In genomic region chr10:111164304-111165218, GRCm38 (mm10) we compare ENCODE assay signal across 8 mouse cellular contexts. TPM values are rescaled to one million over a fixed set of nuclear protein-coding genes. Genes with fewer than 3 reads are reported as not detected.
DNase-seq lines count a peak whose midpoint lies in the region; ATAC-seq and TF ChIP-seq lines count a peak whose summit lies in the region.

TSS of gene Osbpl8 (plus strand) at chr10:111164752.

- peak; percentile 96 for ATAC-seq in forebrain, embryonic 15.5 days (replicated peaks)
- peak; percentile 97 for ATAC-seq in lung, embryonic 14.5 days (ENCODE audit: insufficient read depth)

- H3K9ac ChIP-seq in forebrain, embryonic 15.5 days (replicated peaks) = peak within 1 kb of the TSS; percentile 90
- H3K9ac ChIP-seq in lung, embryonic 14.5 days = peak within 1 kb of the TSS; percentile 89

- 0% methylated on average over 79 of the region's 84 CpGs for WGBS in forebrain, embryonic 15.5 days
- WGBS in lung, embryonic 14.5 days = under 1% methylated on average over 70 of the region's 84 CpGs
- under 1% methylated on average over 84 of the region's 84 CpGs for WGBS in olfactory bulb, adult 2 months
- WGBS in thymus, adult 2 months = under 1% methylated on average over 83 of the region's 84 CpGs

- no peaks in the 10 kb centered on the region for H3K27me3 ChIP-seq in forebrain, embryonic 15.5 days
- no peaks in the 10 kb centered on the region for H3K27me3 ChIP-seq in lung, embryonic 14.5 days (ENCODE audit: insufficient read depth, low read length)
- H3K27me3 ChIP-seq in thymus, adult 2 months (ENCODE audit: control insufficient read depth, insufficient read depth, low read length) = no peaks in the 10 kb centered on the region

- peaks cover 20% of the 10 kb centered on the region for H3K4me1 ChIP-seq in forebrain, embryonic 15.5 days
- no peaks in the 10 kb centered on the region for H3K4me1 ChIP-seq in lung, embryonic 14.5 days (ENCODE audit: insufficient read depth)
- H3K4me1 ChIP-seq in olfactory bulb, adult 2 months (ENCODE audit: control insufficient read depth, insufficient read depth, low read length) = no peaks in the 10 kb centered on the region
- H3K4me1 ChIP-seq in thymus, adult 2 months (replicated peaks; ENCODE audit: control insufficient read depth, insufficient read depth, low read length) = peaks cover 15% of the 10 kb centered on the region

- intact Hi-C loops in heart, postnatal 36 days (cut with DNase I) = loop anchor here (2.0 to 5.0 kb wide), 7 partner anchors 57 to 808 kb away; partner anchors contain the start of genes Bbs10, Krr1 and Nap1l1

- peak within 1 kb of the TSS; percentile 97 for H3K27ac ChIP-seq in forebrain, embryonic 15.5 days (replicated peaks)
- H3K27ac ChIP-seq in layer of hippocampus, adult 2 months = peak within 1 kb of the TSS; percentile 98
- H3K27ac ChIP-seq in lung, embryonic 14.5 days (ENCODE audit: low read depth) = peak within 1 kb of the TSS; percentile 94
- peak within 1 kb of the TSS; percentile 90 for H3K27ac ChIP-seq in olfactory bulb, adult 2 months (ENCODE audit: insufficient read depth, low read depth, low read length)
- H3K27ac ChIP-seq in thymus, adult 2 months (ENCODE audit: control insufficient read depth, insufficient read depth, low read length) = peak within 1 kb of the TSS; percentile 90

- peak; percentile 95 for DNase-seq in ES-CJ7 (ENCODE audit: low read depth, low spot score)
- DNase-seq in cerebellum, adult 11 months = peak; percentile 99
- peak; percentile 100 for DNase-seq in heart, postnatal 36 days
- peak; percentile 99 to 100 for DNase-seq in layer of hippocampus, adult 2 months (ENCODE audit: low spot score in 2 of 2)
- DNase-seq in lung, embryonic 14.5 days = peak; percentile 96
- peak; percentile 100 for DNase-seq in thymus, adult 2 months

- no peaks in the 10 kb centered on the region for H3K9me3 ChIP-seq in forebrain, embryonic 15.5 days
- no peaks in the 10 kb centered on the region for H3K9me3 ChIP-seq in lung, embryonic 14.5 days (ENCODE audit: low read depth, low read length)

- H3K4me3 ChIP-seq in forebrain, embryonic 15.5 days = peak within 1 kb of the TSS; percentile 94
- peak within 1 kb of the TSS; percentile 89 for H3K4me3 ChIP-seq in layer of hippocampus, adult 2 months
- H3K4me3 ChIP-seq in lung, embryonic 14.5 days (ENCODE audit: low read depth, low read length) = peak within 1 kb of the TSS; percentile 89
- peak within 1 kb of the TSS; percentile 95 for H3K4me3 ChIP-seq in olfactory bulb, adult 2 months (ENCODE audit: insufficient read depth, low read depth, low read length)
- peak within 1 kb of the TSS; percentile 96 for H3K4me3 ChIP-seq in thymus, adult 2 months (ENCODE audit: control insufficient read depth, insufficient read depth, low read length)

- peak; percentile 93 for TF ChIP-seq POLR2A in olfactory bulb, adult 2 months (IDR thresholded peaks at IDR 0.05; ENCODE audit: insufficient read depth, low read depth, low read length)
- TF ChIP-seq POLR2A in thymus, adult 2 months (IDR thresholded peaks at IDR 0.05; ENCODE audit: control insufficient read depth, extremely low read depth, insufficient read depth, low read length, poor library complexity) = peak; percentile 96

- TF ChIP-seq CTCF in layer of hippocampus, adult 2 months (conservative IDR thresholded peaks at IDR 0.05) = no peak
- 0 out of 2 replicates have a peak, but pooled peaks have one; percentile 13 for TF ChIP-seq CTCF in lung, embryonic 14.5 days (IDR thresholded peaks at IDR 0.05; ENCODE audit: low read depth)
- TF ChIP-seq CTCF in olfactory bulb, adult 2 months (IDR thresholded peaks at IDR 0.05; ENCODE audit: insufficient read depth, low read depth, low read length) = no peak
- TF ChIP-seq CTCF in thymus, adult 2 months (IDR thresholded peaks at IDR 0.05; ENCODE audit: borderline replicate concordance, control insufficient read depth, extremely low read depth, insufficient read depth, low read length, poor library complexity) = no peak

- peak within 1 kb of the TSS; percentile 66 for H3K4me2 ChIP-seq in forebrain, embryonic 15.5 days (replicated peaks)
- peak within 1 kb of the TSS; percentile 76 for H3K4me2 ChIP-seq in lung, embryonic 14.5 days

- no peaks in the 10 kb centered on the region for H3K36me3 ChIP-seq in forebrain, embryonic 15.5 days
- no peaks in the 10 kb centered on the region for H3K36me3 ChIP-seq in lung, embryonic 14.5 days (ENCODE audit: insufficient read depth)
- no peaks in the 10 kb centered on the region for H3K36me3 ChIP-seq in thymus, adult 2 months (ENCODE audit: control insufficient read depth, insufficient read depth, low read length)

RNA-seq across cellular contexts. Expression of gene Osbpl8, which starts in this region (rescaled TPM):
- polyA plus RNA-seq in forebrain, embryonic 15.5 days (2015; fragmentation: Nextera tagmentation; extraction: Ambion mirVana) = 23.1 and 23.8 TPM in 2 replicates
- total RNA-seq in heart, postnatal 36 days (2021) = 10 to 100 TPM; 70.4 to 71.4 TPM
- 10 to 100 TPM; 60.8 to 60.9 TPM for total RNA-seq in layer of hippocampus, adult 2 months (2021)
- polyA plus RNA-seq in lung, embryonic 14.5 days (2014; fragmentation: Nextera tagmentation; extraction: Ambion mirVana) = 9.6 and 10.8 TPM in 2 replicates
- polyA plus RNA-seq in olfactory bulb, adult 2 months (2012; ENCODE audit: insufficient read depth, insufficient read length, low replicate concordance, missing spikeins) = not detected in 2 replicates
- polyA plus RNA-seq in thymus, adult 2 months (2012; rRNA removed) = 22.0 and 26.8 TPM in 2 replicates

Comparison
In these comparisons a context has a peak if more than half of its experiments do, and no peak if none do; other contexts are left out.
1. Peak in every context shown above with its lines: DNase-seq, ATAC-seq, H3K4me3 ChIP-seq and H3K27ac ChIP-seq.